Mouse (Mus musculus): ENCODE results near the gene Psg18. TPM values are rescaled to one million over a fixed set of nuclear protein-coding genes. Genes with fewer than 3 reads are reported as not detected.
"Not testable (repeated sequence)": the region's sequence is repeated elsewhere in the genome, so short reads cannot be mapped to it uniquely, and the experiment has no call there.

Gene Psg18
- not detected for total RNA-seq (2021)

DNA sequence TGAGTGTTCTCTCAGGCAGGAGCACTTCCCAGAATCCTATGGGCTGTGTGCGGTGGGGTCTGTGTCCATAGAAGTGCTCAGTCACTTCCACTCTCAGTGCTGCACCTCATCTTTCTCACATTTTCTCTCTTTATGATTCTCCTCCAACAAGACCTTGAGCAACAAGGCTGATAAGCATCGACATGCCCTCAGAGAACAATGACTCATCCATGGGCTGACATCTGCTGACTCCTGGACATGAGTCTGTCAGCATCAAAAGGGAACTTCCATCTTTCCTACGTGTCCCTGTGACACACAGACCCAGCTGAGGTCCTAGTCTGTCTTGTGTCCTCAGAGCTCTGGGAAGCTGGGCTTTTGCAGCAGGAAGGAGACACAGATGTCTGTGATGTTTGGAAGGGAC lies at the start of gene Psg18:
TSS of gene Psg18 (minus strand) at position 101 of the 400 bp plus-strand sequence.
- intact Hi-C loops (cut with DNase I); DNase-seq (ENCODE audit: low spot score): not testable (repeated sequence)

DNA sequence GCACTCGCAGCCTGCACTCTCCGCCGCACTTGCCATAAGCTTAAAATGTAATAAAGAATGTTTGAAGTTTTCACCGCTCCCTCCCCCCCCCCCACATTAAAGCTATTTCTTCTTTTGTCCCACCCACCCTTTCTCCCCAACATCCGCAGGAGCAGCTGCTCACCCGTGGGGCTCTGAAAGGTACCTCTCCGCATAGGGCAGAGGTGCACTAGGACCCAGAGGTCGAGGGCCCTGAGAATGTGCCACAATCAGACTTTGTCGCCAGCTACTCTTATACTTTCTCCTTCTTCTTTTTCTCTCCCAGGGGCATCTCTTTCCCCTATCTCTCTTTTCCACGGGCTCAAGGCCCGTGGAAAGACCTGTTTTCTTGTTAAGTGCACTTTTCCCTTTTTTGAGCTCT lies 48.6 kb upstream of the Psg18 start:
- DNase-seq (ENCODE audit: low spot score) = no peak
- intact Hi-C loops (cut with DNase I) = no loop called here

DNA sequence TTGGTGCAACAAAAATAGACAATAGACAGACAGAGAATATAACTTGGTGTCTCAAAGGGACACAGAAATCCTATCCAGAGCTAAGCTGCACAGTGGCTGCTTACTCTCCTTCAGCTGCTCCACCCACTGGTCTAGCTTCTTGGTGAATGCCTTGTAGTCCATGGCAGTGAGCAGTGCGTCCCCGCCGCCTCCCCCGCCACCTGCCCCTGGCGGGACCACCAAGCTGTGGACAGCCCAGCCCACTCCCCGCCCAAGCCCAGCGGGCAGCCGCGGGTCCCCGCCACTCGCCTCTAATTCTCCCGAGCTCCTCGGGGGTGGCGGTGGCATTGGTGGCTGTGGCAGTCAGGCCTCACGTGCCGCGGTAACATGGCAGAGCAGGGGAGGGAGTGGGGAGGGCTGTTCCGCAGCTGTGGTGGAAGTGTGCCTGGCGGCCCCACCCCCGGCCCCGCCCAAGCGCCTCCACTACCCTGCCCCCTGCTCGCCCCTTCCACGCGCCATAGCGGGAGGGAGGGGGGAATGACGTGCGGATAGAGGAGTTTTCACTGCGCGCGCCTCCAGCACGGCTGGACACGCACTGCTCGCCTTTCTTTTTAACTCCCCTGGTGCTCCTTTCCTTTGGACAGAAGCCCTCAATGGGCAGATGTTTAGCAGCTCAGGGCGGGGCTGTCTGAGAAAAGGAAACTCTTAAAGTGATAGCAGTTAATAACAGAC lies 47.9 kb upstream of the Psg18 start:
- intact Hi-C loops (cut with DNase I) = no loop called here
- DNase-seq (ENCODE audit: low spot score) = no peak

DNA sequence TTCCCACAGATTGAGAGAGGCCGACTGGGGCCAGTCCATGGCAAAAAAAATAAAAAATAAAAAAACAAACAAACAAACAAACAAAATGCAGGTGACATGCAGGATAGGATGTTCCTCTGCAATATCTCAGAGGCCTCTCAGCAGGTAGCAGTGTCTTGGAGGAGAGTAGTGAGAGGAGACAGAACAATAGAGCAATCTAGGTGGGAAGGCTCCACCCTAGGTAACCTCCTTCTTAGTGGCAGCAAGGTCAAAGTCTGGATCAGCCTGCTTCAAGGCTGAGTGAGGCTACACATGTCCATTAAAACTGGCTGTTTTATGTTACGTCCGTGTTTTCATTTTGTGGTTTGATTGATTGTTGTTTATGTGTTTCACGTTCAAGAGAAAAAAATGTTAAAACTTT lies 36.7 kb upstream of the Psg18 start:
- intact Hi-C loops (cut with DNase I); DNase-seq (ENCODE audit: low spot score): not testable (repeated sequence)

DNA sequence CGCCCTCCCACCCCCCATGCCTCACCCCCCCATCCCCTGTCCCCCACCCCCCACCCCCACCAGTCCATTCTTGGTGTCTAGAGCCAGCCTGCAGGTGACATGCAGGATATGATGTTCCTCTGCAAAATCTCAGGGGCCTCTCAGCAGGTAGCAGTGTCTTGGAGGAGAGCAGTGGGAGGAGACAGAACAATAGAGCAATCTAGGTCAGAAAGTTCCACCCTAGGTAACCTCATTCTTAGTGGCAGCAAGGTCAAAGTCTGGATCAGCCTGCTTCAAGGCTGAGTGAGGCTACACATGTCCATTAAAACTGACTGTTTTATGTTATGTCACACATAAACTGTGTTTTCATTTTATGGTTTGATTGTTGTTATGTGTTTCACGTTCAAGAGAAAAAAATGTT lies 23.5 kb upstream of the Psg18 start:
- intact Hi-C loops (cut with DNase I) = no loop called here
- DNase-seq (ENCODE audit: low spot score) = no peak

DNA sequence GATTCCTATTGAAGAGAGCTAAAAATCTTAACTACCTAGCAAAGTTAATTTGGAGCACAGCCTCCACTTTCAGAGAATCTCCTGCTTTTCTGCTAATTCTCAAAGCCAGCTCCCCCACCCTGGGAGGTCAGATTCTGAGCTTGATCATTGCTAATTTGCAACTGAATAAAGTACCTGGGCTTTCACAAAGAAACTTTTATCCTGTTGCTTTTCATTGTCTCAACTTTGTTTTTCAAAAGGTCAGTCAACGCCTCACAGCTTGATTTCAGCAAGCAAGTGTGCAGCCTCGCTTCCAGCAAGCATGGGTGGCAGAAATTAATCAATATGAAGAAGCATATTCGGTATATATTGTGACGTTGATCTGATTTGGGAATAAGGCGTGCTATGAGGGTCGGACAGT lies 19.4 kb downstream of the Psg18 start:
- DNase-seq (ENCODE audit: low spot score); intact Hi-C loops (cut with DNase I): not testable (repeated sequence)

Other genes with a start within 250 kb of the Psg18 start
- gene Igfl3, start 178.5 kb downstream of the Psg18 start, total RNA-seq (2021) = not detected
- not detected for gene Mill1, start 109.7 kb downstream of the Psg18 start, total RNA-seq (2021)
- not detected for gene Psg28, start 77.0 kb upstream of the Psg18 start, total RNA-seq (2021)
- not detected for gene Psg26, start 129.2 kb upstream of the Psg18 start, total RNA-seq (2021)
- not detected for gene Psg25, start 177.3 kb upstream of the Psg18 start, total RNA-seq (2021)
- gene Psg27, start 212.3 kb upstream of the Psg18 start, total RNA-seq (2021) = not detected